Mouse (Mus musculus): ENCODE results near the gene Plscr5. TPM values are rescaled to one million over a fixed set of nuclear protein-coding genes. Genes with fewer than 3 reads are reported as not detected.

The Plscr5 gene
- polyA plus RNA-seq, 1 experiment from 2014 or later = not detected

DNA sequence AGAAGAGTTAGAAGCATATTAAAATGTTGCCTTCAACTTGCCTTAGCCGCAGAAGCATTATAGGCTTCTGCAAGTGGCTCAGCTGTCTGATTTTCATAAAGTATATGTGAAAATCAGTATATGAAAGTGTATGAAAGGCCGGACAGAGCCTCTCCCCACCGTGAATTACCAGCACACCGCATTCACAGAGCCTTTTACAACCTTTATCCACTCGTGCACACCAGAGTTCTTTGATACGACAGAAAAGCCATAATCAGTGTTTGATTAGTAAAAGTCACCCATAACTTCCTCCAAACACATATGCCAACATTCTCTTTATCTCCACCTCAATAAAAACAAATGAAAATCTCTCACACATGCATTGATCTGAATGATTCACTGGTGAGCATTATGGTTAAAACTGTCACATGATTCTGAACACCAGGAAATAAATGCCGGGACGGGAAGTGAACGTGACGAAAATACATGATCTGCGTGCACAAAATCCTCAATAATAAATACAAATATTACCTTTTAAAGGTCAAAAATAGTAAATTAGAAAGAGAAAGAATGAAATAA, 42.2 kb downstream of the Plscr5 start:
- Histone ChIP-seq H3K9me3 (no peaks in the 10 kb centered on the region), H3K36me3 (replicated peaks) (no peaks in the 10 kb centered on the region), H3K27ac (no peak overlapping the region), H3K9ac (no peak overlapping the region), H3K4me2 (no peak overlapping the region), H3K4me1 (no peaks in the 10 kb centered on the region), H3K27me3 (no peaks in the 10 kb centered on the region), H3K4me3 (replicated peaks) (no peak overlapping the region)
- WGBS = 91% methylated on average over 11 of the region's 11 CpGs
- no peak for ATAC-seq (ENCODE audit: low FRiP score)

DNA sequence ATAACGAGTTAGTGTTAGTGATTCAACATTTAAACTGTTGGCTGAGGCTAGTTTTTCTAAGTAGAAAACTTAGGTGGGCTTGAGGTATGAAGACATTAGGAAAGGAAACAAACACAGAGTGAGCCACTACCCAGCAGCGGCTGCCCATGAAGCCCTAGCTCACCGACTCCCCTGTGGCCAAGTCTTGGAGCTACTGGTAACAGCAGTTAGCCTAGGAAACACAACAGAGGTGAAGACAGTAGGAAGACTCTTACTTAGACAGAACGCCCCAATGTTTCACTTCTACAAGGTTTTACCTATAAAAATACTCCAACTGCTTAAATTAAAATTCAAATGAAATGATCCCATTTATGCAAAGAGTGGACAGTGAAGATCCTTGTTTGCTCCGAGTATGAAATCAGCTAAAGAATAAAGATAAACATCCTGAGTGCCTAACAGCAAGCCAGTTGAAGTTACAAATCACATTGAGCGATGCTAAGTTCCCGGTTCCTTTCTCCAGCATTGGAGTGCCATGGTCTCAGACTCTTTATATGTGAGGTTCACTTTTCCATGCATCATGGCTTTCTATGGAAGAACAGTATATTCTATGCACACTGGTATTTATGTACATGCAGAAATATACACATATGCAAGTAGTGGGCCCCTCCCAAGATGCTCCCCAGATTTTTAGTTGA, 56.2 kb downstream of the Plscr5 start:
- Histone ChIP-seq H3K9ac (no peak overlapping the region), H3K4me3 (replicated peaks) (no peak overlapping the region), H3K27ac (no peak overlapping the region), H3K36me3 (replicated peaks) (no peaks in the 10 kb centered on the region), H3K9me3 (no peaks in the 10 kb centered on the region), H3K4me1 (peaks cover 13% of the 10 kb centered on the region), H3K4me2 (no peak overlapping the region), H3K27me3 (no peaks in the 10 kb centered on the region)
- no peak for ATAC-seq (ENCODE audit: low FRiP score)
- WGBS = 85% methylated on average over 7 of the region's 7 CpGs

DNA sequence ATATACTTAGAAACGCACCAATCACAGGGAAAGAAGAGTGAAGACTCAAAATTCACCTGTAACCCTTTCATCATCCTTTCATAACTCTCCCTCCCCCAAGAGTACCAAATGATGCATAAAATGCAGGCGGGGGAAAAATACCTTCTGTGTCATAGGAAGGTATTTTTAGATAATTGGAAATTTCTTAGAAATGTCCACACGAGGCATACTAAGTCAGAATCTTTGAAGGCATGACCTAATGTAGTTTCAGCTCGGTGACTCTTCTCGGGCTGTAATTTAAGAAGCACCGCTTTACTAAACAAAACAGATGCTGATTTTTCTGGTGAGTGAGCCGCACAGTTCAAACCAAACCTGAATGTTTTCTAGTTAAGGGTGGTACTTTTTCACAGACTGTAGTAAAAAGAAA, 56.7 kb downstream of the Plscr5 start, which contains the start of gene Plscr1:
TSS of gene Plscr1 (plus strand) at position 304 of the 406 bp plus-strand sequence.
- no peaks in the 10 kb centered on the region for H3K36me3 ChIP-seq (replicated peaks)
- peak within 1 kb of the TSS; percentile 83 for H3K27ac ChIP-seq
- peaks cover 13% of the 10 kb centered on the region for H3K4me1 ChIP-seq
- no peaks in the 10 kb centered on the region for H3K9me3 ChIP-seq
- 40% methylated on average over 7 of the region's 7 CpGs for WGBS
- H3K4me2 ChIP-seq = peak within 1 kb of the TSS; percentile 65
- H3K9ac ChIP-seq = peak within 1 kb of the TSS; percentile 77
- peak within 1 kb of the TSS; percentile 62 for H3K4me3 ChIP-seq (replicated peaks)
- no peak for ATAC-seq (ENCODE audit: low FRiP score)
- no peaks in the 10 kb centered on the region for H3K27me3 ChIP-seq

DNA sequence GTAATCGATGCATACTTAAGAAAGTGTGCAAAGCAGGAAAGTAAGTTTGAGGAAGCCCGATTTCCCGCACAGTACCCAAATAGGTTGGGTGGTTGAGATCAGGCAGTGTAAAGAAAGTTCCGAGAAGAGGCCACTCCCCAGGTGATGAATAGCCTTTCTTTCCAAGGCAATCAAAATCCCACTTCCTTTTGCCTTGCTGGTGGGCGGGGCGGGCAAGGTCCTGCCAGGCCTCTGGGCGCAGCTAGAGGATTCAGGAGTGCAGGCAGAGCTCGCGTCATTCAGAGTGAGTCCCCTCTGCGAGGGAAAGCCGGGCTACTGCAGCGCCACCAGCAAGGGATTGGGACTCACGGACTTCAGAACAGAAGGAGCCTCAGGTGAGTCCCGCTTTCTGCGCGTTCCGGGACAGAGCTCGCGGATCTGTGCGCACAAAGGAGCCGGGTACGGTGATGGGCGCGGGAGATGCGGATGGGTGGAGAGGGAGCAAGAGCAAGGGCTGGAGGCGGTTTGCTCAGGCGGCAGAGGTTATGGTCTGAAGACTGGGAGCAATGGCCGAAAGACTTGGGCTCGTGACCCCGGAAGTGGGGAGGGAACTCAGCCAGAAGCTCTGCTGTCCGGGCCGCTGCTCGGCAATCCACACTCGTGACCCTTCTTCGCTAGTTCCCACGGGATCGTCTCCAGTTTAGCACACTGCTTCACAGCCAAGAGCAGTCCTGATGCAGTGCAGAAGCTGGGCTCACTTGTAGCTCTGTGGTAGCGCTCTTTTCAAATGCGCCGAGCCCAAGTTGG, 57.4 kb downstream of the Plscr5 start:
- Histone ChIP-seq H3K4me3 (replicated peaks) (peak overlapping the region; percentile 62), H3K36me3 (replicated peaks) (no peaks in the 10 kb centered on the region), H3K27ac (peak overlapping the region; percentile 83), H3K4me1 (peaks cover 13% of the 10 kb centered on the region), H3K9me3 (no peaks in the 10 kb centered on the region), H3K27me3 (no peaks in the 10 kb centered on the region), H3K9ac (peak overlapping the region; percentile 77), H3K4me2 (peak overlapping the region; percentile 65)
- under 1% methylated on average over 40 of the region's 40 CpGs for WGBS
- ATAC-seq (ENCODE audit: low FRiP score) = peak; percentile 92

DNA sequence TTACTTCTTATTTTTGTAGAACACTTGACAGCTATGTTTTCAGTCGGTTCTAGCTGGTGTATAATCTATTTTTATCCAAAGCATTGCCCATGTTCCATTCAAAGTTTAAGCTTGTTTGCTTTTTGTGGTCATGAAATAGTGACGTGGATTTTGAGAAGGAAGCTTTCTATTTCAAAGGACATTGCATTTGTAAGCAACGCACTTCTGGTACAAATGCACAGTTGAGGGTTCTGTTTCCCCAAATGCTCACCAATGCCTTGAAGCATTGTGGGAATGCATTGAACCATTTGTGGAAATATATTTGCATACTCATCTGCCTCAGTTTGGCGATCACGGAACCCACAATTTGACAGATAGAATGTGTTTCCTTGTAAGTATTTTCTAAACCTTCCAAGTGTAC, 60.0 kb downstream of the Plscr5 start:
- Histone ChIP-seq H3K9ac (no peak overlapping the region), H3K4me3 (replicated peaks) (no peak overlapping the region), H3K4me1 (peaks cover 13% of the 10 kb centered on the region), H3K27me3 (no peaks in the 10 kb centered on the region), H3K36me3 (replicated peaks) (no peaks in the 10 kb centered on the region), H3K4me2 (no peak overlapping the region), H3K9me3 (no peaks in the 10 kb centered on the region), H3K27ac (no peak overlapping the region)
- ATAC-seq (ENCODE audit: low FRiP score) = no peak
- WGBS = 83% methylated on average over 5 of the region's 5 CpGs

DNA sequence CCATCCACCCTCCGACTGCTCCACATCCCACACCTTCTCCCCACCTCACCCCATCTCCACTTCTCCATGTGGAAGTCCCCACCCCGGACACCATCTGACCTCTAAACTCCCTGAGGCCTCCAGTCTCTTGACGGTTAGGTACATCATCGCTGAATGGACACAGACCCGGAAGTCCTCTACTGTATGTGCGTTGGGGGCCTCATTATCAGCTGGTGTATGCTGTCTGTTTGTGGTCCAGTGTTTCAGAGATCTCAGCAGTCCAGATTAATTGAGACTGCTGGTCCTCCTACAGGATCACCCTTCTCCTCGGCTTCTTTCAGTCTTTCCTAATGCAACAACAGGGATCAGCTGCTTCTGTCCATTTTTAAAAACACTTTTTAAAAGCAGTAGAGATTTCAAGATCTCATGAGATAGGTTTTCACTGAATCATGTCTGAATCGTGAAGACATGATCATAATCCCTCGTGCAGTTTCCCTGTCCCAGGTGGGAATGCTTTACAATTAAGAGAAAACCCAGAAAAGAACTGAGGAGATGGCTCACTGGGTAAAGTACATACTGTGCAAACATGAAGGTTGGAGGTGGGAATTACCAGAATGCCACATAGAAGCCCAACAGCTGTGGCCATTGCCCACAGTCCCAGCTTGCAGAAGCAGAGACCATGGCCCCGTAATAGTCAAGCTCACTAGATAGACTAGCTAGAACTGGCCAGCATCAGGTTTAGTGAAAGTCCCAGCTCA, 61.0 kb downstream of the Plscr5 start:
- 94% methylated on average over 10 of the region's 10 CpGs for WGBS
- ATAC-seq (ENCODE audit: low FRiP score) = no peak
- no peak overlapping the region for H3K4me3 ChIP-seq (replicated peaks)
- H3K4me1 ChIP-seq = peaks cover 13% of the 10 kb centered on the region
- H3K4me2 ChIP-seq = no peak overlapping the region
- H3K9me3 ChIP-seq = no peaks in the 10 kb centered on the region
- H3K9ac ChIP-seq = no peak overlapping the region
- H3K27me3 ChIP-seq = no peaks in the 10 kb centered on the region
- H3K36me3 ChIP-seq (replicated peaks) = no peaks in the 10 kb centered on the region
- H3K27ac ChIP-seq = no peak overlapping the region

Other genes with a start within 250 kb of the Plscr5 start
- 21.7 and 22.7 TPM in 2 replicates for gene Plscr1, start 56.8 kb downstream of the Plscr5 start, polyA plus RNA-seq (2016; fragmentation: Nextera tagmentation; extraction: Ambion mirVana)
- 0.47 and 0.51 TPM in 2 replicates for gene Plscr2, start 82.7 kb downstream of the Plscr5 start, polyA plus RNA-seq (2016; fragmentation: Nextera tagmentation; extraction: Ambion mirVana)
- gene 1700057G04Rik, start 116.4 kb downstream of the Plscr5 start, polyA plus RNA-seq (2016; fragmentation: Nextera tagmentation; extraction: Ambion mirVana) = not detected in 2 replicates

All from forebrain, embryonic 12.5 days (tissue).